Mouse (Mus musculus): ENCODE results near the gene Golga4. TPM values are rescaled to one million over a fixed set of nuclear protein-coding genes. Genes with fewer than 3 reads are reported as not detected.

Gene Golga4
- polyA plus RNA-seq (2014; fragmentation: Illumina TruSeq; extraction: RNeasy Lipid Tissue Mini Kit (QIAGEN cat#74804); ENCODE audit: low read depth, low replicate concordance): 96.8 TPM

DNA sequence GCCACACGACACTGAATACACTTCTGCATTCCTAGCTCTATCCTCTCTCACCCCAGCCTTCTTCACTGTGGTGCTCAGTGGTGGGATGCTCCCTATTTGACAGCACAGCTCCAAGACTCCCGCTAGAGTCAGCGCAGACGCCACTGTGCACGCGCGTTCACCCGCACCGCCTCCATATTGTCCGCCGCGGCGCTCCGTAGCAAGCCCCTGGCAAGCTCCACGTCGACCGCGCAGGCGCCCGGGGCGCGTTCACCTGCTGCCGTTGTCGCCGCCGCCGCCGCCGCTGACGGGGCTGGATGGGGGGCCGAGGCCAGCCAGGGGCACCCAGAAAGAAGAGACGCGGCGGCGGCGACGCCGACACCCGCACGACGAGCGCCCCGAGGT, at the start of gene Golga4:
TSS of gene Golga4 (plus strand) at position 248 of the 384 bp plus-strand sequence.

DNA sequence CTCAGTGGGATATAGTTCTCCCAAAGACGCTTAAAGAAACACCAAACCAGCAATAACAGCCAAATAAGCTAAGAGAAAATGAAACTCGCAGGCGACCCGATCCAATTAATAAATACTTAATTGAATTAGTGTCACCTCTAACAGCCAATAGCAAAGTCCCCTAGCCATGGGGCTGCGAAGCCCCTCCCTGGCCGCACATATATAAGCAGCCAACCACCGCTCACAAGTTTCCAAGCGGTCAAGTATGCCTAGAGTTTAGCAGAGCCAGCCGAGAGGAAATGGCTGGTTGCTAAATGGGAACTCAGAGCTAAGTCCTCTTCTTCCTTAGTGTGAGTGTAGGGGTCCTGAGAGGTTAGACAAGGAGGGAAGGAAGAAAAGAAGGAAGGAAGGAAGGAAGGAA, 28.1 kb upstream of the Golga4 start, which contains the start of gene Eomes:
TSS of gene Eomes (plus strand) at position 252 of the 400 bp plus-strand sequence.

DNA sequence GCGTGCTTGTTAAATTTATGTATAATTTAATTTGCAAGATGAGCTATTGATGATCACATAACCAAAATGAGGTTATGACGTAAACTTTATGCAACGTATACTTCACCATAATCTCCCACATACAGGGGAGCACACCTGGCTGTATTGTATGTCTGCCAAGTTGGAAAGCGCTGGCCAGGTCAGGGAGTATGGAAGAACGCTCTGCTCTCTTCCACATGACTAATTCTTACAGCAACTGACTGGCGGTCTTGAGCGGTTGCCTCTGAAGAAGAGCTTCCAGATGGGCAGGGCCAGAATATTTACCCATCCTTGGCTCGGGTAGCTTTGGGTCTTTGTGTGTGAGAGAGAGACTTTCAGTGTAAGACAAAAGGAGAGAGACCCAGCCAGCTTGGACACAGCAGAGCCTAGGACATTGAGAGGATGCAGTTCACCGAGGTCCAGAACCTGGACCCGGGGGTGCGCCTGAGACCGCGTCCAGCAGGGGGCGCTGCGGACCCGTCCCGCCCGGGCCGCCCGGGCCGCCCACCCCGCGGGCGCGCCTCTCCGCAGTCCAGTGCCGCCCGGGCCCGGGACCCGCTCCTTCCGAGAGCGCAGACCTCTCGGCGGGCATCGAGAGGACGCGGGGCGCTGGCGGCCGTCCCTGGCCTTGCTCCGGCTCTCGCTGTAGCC, 100.2 kb downstream of the Golga4 start, which contains the start of gene Itga9:
TSS of gene Itga9 (plus strand) at position 543 of the 669 bp plus-strand sequence.

Other genes starting within 250 kb of the Golga4 start
- 0.17 TPM for gene Eomes, start 28.1 kb upstream of the Golga4 start, polyA plus RNA-seq (2014; fragmentation: Illumina TruSeq; extraction: RNeasy Lipid Tissue Mini Kit (QIAGEN cat#74804); ENCODE audit: low read depth, low replicate concordance)
- 57.0 TPM for gene Itga9, start 100.4 kb downstream of the Golga4 start, polyA plus RNA-seq (2014; fragmentation: Illumina TruSeq; extraction: RNeasy Lipid Tissue Mini Kit (QIAGEN cat#74804); ENCODE audit: low read depth, low replicate concordance)

All from adrenal gland, adult 10 weeks (tissue).